Mouse (Mus musculus) brain, embryonic 14.5 days (tissue): ENCODE measurements at regions not wholly inside any gene's neighbourhood (a gene's known extent, or its start where the extent isn't known, plus 50 kb on each side); places are given as distances from the start of the nearest gene placed in this dataset.
A peak's percentile ranks its signal among the peaks of the same experiment; 100 is the strongest.

ENCODE experiments used
- DNase-seq: peaks from one replicate; pipeline ENCODE4 v3.0.0-alpha.2; 2011; ENCODE audit warnings: low read depth
- CTCF ChIP-seq: fragments of 200-500 bp; IDR thresholded peaks from 2 replicates; pipeline ENCODE4 v1.5.1; 2012; ENCODE audit warnings: inconsistent platforms, mild to moderate bottlenecking, moderate library complexity, borderline replicate concordance; ENCODE audit not compliant: insufficient read depth, insufficient read length; ENCODE audit errors: extremely low read depth
- POLR2A ChIP-seq: fragments of 200-500 bp; IDR thresholded peaks from 2 replicates; pipeline ENCODE4 v1.6.1; 2012; ENCODE audit warnings: mild to moderate bottlenecking, inconsistent platforms, borderline replicate concordance; ENCODE audit not compliant: poor library complexity, insufficient read depth, insufficient read length, severe bottlenecking; ENCODE audit errors: extremely low read depth

GRCm38 (mm10) chr8:97396634-97397326, 1508.4 kb upstream of the Got2 start:
- no peak for TF ChIP-seq CTCF
- TF ChIP-seq POLR2A: no peak

GRCm38 (mm10) chr8:97389651-97390050, 1501.3 kb upstream of the Got2 start:
- TF ChIP-seq CTCF (no peak), POLR2A (no peak)
- DNase-seq: peak; percentile 44

More at GRCm38 (mm10) chr8:97396634-97397326, 1508.4 kb upstream of the Got2 start:
- DNase-seq: peak; percentile 91

- DNase-seq: peak; percentile 19
- no peak for TF ChIP-seq POLR2A
- TF ChIP-seq CTCF: no peak
Measured at GRCm38 (mm10) chr8:97389149-97389548, 1500.8 kb upstream of the Got2 start.

- DNase-seq: peak; percentile 14
- TF ChIP-seq CTCF: no peak
- no peak for TF ChIP-seq POLR2A
Measured at GRCm38 (mm10) chr8:97374911-97375771, 1486.8 kb upstream of the Got2 start.

GRCm38 (mm10) chr8:97346630-97347029, 1458.3 kb upstream of the Got2 start:
- TF ChIP-seq CTCF (no peak), POLR2A (no peak)
- no peak for DNase-seq

- DNase-seq: peak; percentile 46
- TF ChIP-seq CTCF: no peak
- no peak for TF ChIP-seq POLR2A
Measured at GRCm38 (mm10) chr8:97315497-97315896, 1427.2 kb upstream of the Got2 start.

- DNase-seq: peak; percentile 42
- no peak for TF ChIP-seq CTCF
- TF ChIP-seq POLR2A: no peak
Measured at GRCm38 (mm10) chr8:97308304-97308703, 1420.0 kb upstream of the Got2 start.

GRCm38 (mm10) chr8:97270582-97270981, 1382.2 kb upstream of the Got2 start:
- peak; percentile 61 for DNase-seq
- TF ChIP-seq CTCF: no peak
- no peak for TF ChIP-seq POLR2A

- TF ChIP-seq POLR2A: no peak
- TF ChIP-seq CTCF: no peak
- peak; percentile 69 for DNase-seq
Measured at GRCm38 (mm10) chr8:97260964-97261363, 1372.6 kb upstream of the Got2 start.

- peak; percentile 57 for DNase-seq
- TF ChIP-seq CTCF: no peak
- no peak for TF ChIP-seq POLR2A
Measured at GRCm38 (mm10) chr8:97254169-97254568, 1365.8 kb upstream of the Got2 start.

GRCm38 (mm10) chr8:97252232-97252631, 1363.9 kb upstream of the Got2 start:
- DNase-seq: no peak
- TF ChIP-seq CTCF (no peak), POLR2A (no peak)
